Mouse (Mus musculus): ENCODE measurements around the gene Gm21209.
"Not testable (repeated sequence)": the region's sequence is repeated elsewhere in the genome, so short reads cannot be mapped to it uniquely, and the experiment has no call there.

The Gm21209 gene

DNA sequence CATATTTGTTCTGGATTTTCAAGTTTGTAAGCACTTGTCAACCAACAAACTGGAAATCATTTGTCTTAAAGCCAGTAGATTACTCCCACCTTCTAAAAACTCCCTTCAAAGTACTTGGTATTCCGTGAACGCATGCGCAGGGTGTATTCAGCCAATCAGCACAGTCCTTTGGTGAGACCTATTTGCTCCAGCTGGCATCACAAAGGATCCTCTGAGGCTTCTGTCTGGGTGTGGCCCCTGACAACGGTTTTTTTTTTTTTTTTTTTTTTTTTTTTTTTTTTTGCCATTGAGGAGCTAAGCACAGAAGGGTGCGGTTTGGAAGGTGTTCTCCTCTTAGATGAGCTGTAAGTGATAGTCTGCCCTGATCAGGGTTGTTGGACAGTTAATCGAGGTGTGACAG, at the start of gene Gm21209:
Gene Gm21209, plus strand, starts transcription at position 301 of the 400 bp plus-strand sequence.
- not testable (repeated sequence) for DNase-seq (ENCODE audit: low spot score in 2 of 2)
